Mouse (Mus musculus): ENCODE measurements around the gene Grik4. TPM values are rescaled to one million over a fixed set of nuclear protein-coding genes. Genes with fewer than 3 reads are reported as not detected.
A peak's percentile ranks its signal among the peaks of the same experiment; 100 is the strongest.

Grik4 gene
- polyA plus RNA-seq, 1 experiment from 2014 or later, result 1.9 TPM

GRCm38 (mm10) chr9:42724099-42724498 lies 220.2 kb downstream of the Grik4 start:
- no peak for ATAC-seq (ENCODE audit: low FRiP score, low TSS enrichment)
- Histone ChIP-seq H3K9ac (ENCODE audit: low read depth, low read length) (no peak overlapping the region), H3K4me1 (ENCODE audit: control insufficient read depth, insufficient read depth, low read length) (peaks cover 43% of the 10 kb centered on the region), H3K27me3 (ENCODE audit: control insufficient read depth, insufficient read depth, low read length) (no peaks in the 10 kb centered on the region), H3K9me3 (ENCODE audit: control insufficient read depth, low read length) (no peaks in the 10 kb centered on the region), H3K4me3 (ENCODE audit: low read length) (no peak overlapping the region), H3K4me2 (replicated peaks; ENCODE audit: low read depth, low read length) (no peak overlapping the region), H3K36me3 (ENCODE audit: control insufficient read depth, insufficient read depth, low read length) (no peaks in the 10 kb centered on the region), H3K27ac (ENCODE audit: low read depth, low read length) (peak overlapping the region; percentile 96)
- WGBS, result 50% methylated on average over 7 of the region's 7 CpGs

- Histone ChIP-seq H3K27me3 (ENCODE audit: control insufficient read depth, insufficient read depth, low read length) (no peaks in the 10 kb centered on the region), H3K9me3 (ENCODE audit: control insufficient read depth, low read length) (no peaks in the 10 kb centered on the region), H3K4me3 (ENCODE audit: low read length) (no peak overlapping the region), H3K4me1 (ENCODE audit: control insufficient read depth, insufficient read depth, low read length) (peaks cover 39% of the 10 kb centered on the region), H3K9ac (ENCODE audit: low read depth, low read length) (no peak overlapping the region), H3K36me3 (ENCODE audit: control insufficient read depth, insufficient read depth, low read length) (no peaks in the 10 kb centered on the region), H3K4me2 (replicated peaks; ENCODE audit: low read depth, low read length) (no peak overlapping the region), H3K27ac (ENCODE audit: low read depth, low read length) (peak overlapping the region; percentile 96)
- peak; percentile 96 for ATAC-seq (ENCODE audit: low FRiP score, low TSS enrichment)
- whole genome bisulfite sequencing, result 8% methylated on average over 4 of the region's 4 CpGs
These were observed 221.8 kb downstream of the Grik4 start for GRCm38 (mm10) chr9:42722501-42722900.

- Histone ChIP-seq H3K27ac (ENCODE audit: low read depth, low read length) (peak overlapping the region; percentile 77), H3K4me1 (ENCODE audit: control insufficient read depth, insufficient read depth, low read length) (peaks cover 35% of the 10 kb centered on the region), H3K36me3 (ENCODE audit: control insufficient read depth, insufficient read depth, low read length) (no peaks in the 10 kb centered on the region), H3K9me3 (ENCODE audit: control insufficient read depth, low read length) (no peaks in the 10 kb centered on the region), H3K27me3 (ENCODE audit: control insufficient read depth, insufficient read depth, low read length) (no peaks in the 10 kb centered on the region), H3K4me2 (replicated peaks; ENCODE audit: low read depth, low read length) (no peak overlapping the region), H3K4me3 (ENCODE audit: low read length) (no peak overlapping the region), H3K9ac (ENCODE audit: low read depth, low read length) (peak overlapping the region; percentile 23; the same call in 1 of the 2 replicates)
- 71% methylated on average over 9 of the region's 9 CpGs for WGBS
- no peak for ATAC-seq (ENCODE audit: low FRiP score, low TSS enrichment)
These were observed 222.6 kb downstream of the Grik4 start for GRCm38 (mm10) chr9:42721718-42722117.

- H3K27ac ChIP-seq (ENCODE audit: low read depth, low read length), result peak overlapping the region; percentile 77; the same call in 1 of the 2 replicates
These were observed 223.1 kb downstream of the Grik4 start for GRCm38 (mm10) chr9:42721146-42721545.

GRCm38 (mm10) chr9:42713912-42714311 lies 230.4 kb downstream of the Grik4 start:
- ATAC-seq (ENCODE audit: low FRiP score, low TSS enrichment), result no peak

More at GRCm38 (mm10) chr9:42721146-42721545, 223.1 kb downstream of the Grik4 start:
- Histone ChIP-seq H3K9me3 (ENCODE audit: control insufficient read depth, low read length) (no peaks in the 10 kb centered on the region), H3K36me3 (ENCODE audit: control insufficient read depth, insufficient read depth, low read length) (no peaks in the 10 kb centered on the region), H3K4me3 (ENCODE audit: low read length) (no peak overlapping the region), H3K4me2 (replicated peaks; ENCODE audit: low read depth, low read length) (no peak overlapping the region), H3K4me1 (ENCODE audit: control insufficient read depth, insufficient read depth, low read length) (peaks cover 35% of the 10 kb centered on the region), H3K27me3 (ENCODE audit: control insufficient read depth, insufficient read depth, low read length) (no peaks in the 10 kb centered on the region), H3K9ac (ENCODE audit: low read depth, low read length) (no peak overlapping the region)
- no peak for ATAC-seq (ENCODE audit: low FRiP score, low TSS enrichment)
- 80% methylated on average over 4 of the region's 4 CpGs for WGBS

GRCm38 (mm10) chr9:42705848-42706247 lies 238.4 kb downstream of the Grik4 start:
- ATAC-seq (ENCODE audit: low FRiP score, low TSS enrichment), result no peak
- Histone ChIP-seq H3K36me3 (ENCODE audit: control insufficient read depth, insufficient read depth, low read length) (no peaks in the 10 kb centered on the region), H3K27ac (ENCODE audit: low read depth, low read length) (no peak overlapping the region), H3K4me3 (ENCODE audit: low read length) (no peak overlapping the region), H3K4me1 (ENCODE audit: control insufficient read depth, insufficient read depth, low read length) (peaks cover 12% of the 10 kb centered on the region), H3K27me3 (ENCODE audit: control insufficient read depth, insufficient read depth, low read length) (no peaks in the 10 kb centered on the region), H3K4me2 (replicated peaks; ENCODE audit: low read depth, low read length) (no peak overlapping the region), H3K9ac (ENCODE audit: low read depth, low read length) (no peak overlapping the region; the same call in 1 of the 2 replicates), H3K9me3 (ENCODE audit: control insufficient read depth, low read length) (no peaks in the 10 kb centered on the region)
- 75% methylated on average over 7 of the region's 7 CpGs for WGBS

More at GRCm38 (mm10) chr9:42713912-42714311, 230.4 kb downstream of the Grik4 start:
- H3K4me2 ChIP-seq (replicated peaks; ENCODE audit: low read depth, low read length), result no peak overlapping the region
- H3K27me3 ChIP-seq (ENCODE audit: control insufficient read depth, insufficient read depth, low read length), result no peaks in the 10 kb centered on the region
- 93% methylated on average over 8 of the region's 8 CpGs for WGBS
- no peak overlapping the region for H3K27ac ChIP-seq (ENCODE audit: low read depth, low read length)
- H3K36me3 ChIP-seq (ENCODE audit: control insufficient read depth, insufficient read depth, low read length), result no peaks in the 10 kb centered on the region
- no peaks in the 10 kb centered on the region for H3K9me3 ChIP-seq (ENCODE audit: control insufficient read depth, low read length)
- H3K4me1 ChIP-seq (ENCODE audit: control insufficient read depth, insufficient read depth, low read length), result 0 out of 2 replicates have a peak, but pooled peaks cover 5% of the 10 kb centered on the region
- H3K9ac ChIP-seq (ENCODE audit: low read depth, low read length), result no peak overlapping the region
- no peak overlapping the region for H3K4me3 ChIP-seq (ENCODE audit: low read length)

GRCm38 (mm10) chr9:42703191-42703854 lies 241.0 kb downstream of the Grik4 start:
- no peak overlapping the region for H3K4me2 ChIP-seq (replicated peaks; ENCODE audit: low read depth, low read length)
- WGBS, result 7% methylated on average over 8 of the region's 8 CpGs
- H3K36me3 ChIP-seq (ENCODE audit: control insufficient read depth, insufficient read depth, low read length), result no peaks in the 10 kb centered on the region
- H3K4me3 ChIP-seq (ENCODE audit: low read length), result no peak overlapping the region
- H3K9me3 ChIP-seq (ENCODE audit: control insufficient read depth, low read length), result no peaks in the 10 kb centered on the region
- no peaks in the 10 kb centered on the region for H3K27me3 ChIP-seq (ENCODE audit: control insufficient read depth, insufficient read depth, low read length)
- peak overlapping the region; percentile 78; the same call in 1 of the 2 replicates for H3K27ac ChIP-seq (ENCODE audit: low read depth, low read length)
- no peak overlapping the region for H3K9ac ChIP-seq (ENCODE audit: low read depth, low read length)
- peaks cover 12% of the 10 kb centered on the region for H3K4me1 ChIP-seq (ENCODE audit: control insufficient read depth, insufficient read depth, low read length)
- peak; percentile 92 for ATAC-seq (ENCODE audit: low FRiP score, low TSS enrichment)

GRCm38 (mm10) chr9:42702231-42703132 lies 241.8 kb downstream of the Grik4 start:
- no peak overlapping the region for H3K4me2 ChIP-seq (replicated peaks; ENCODE audit: low read depth, low read length)

More at GRCm38 (mm10) chr9:42702231-42703132, 241.8 kb downstream of the Grik4 start:
- H3K36me3 ChIP-seq (ENCODE audit: control insufficient read depth, insufficient read depth, low read length), result no peaks in the 10 kb centered on the region
- peaks cover 12% of the 10 kb centered on the region for H3K4me1 ChIP-seq (ENCODE audit: control insufficient read depth, insufficient read depth, low read length)
- peak overlapping the region; percentile 78 for H3K27ac ChIP-seq (ENCODE audit: low read depth, low read length)
- no peaks in the 10 kb centered on the region for H3K27me3 ChIP-seq (ENCODE audit: control insufficient read depth, insufficient read depth, low read length)
- H3K9ac ChIP-seq (ENCODE audit: low read depth, low read length), result no peak overlapping the region
- WGBS, result 47% methylated on average over 11 of the region's 11 CpGs
- ATAC-seq (ENCODE audit: low FRiP score, low TSS enrichment), result peak; percentile 51; the same call in 1 of the 2 replicates
- no peaks in the 10 kb centered on the region for H3K9me3 ChIP-seq (ENCODE audit: control insufficient read depth, low read length)
- H3K4me3 ChIP-seq (ENCODE audit: low read length), result no peak overlapping the region

All from kidney, embryonic 14.5 days (tissue).